Mouse (Mus musculus): ENCODE measurements around the gene Spindoc. TPM values are rescaled to one million over a fixed set of nuclear protein-coding genes. Genes with fewer than 3 reads are reported as not detected.

The Spindoc gene
- polyA plus RNA-seq (2016; fragmentation: Nextera tagmentation; extraction: Ambion mirVana) = 47.0 and 48.5 TPM in 2 replicates

- H3K9me3 ChIP-seq (replicated peaks) = no peaks in the 10 kb centered on the region
- peaks cover 28% of the 10 kb centered on the region for H3K4me1 ChIP-seq
- peaks cover 26% of the 10 kb centered on the region for H3K36me3 ChIP-seq
- H3K27ac ChIP-seq = peak within 1 kb of the TSS; percentile 98
- no peaks in the 10 kb centered on the region for H3K27me3 ChIP-seq (ENCODE audit: low read depth, poor library complexity, severe bottlenecking)
- peak; percentile 99 for DNase-seq (ENCODE audit: low spot score)
- WGBS = 4% methylated on average over 51 of the region's 52 CpGs
- peak within 1 kb of the TSS; percentile 71 for H3K4me3 ChIP-seq
Measured at GRCm38 (mm10) chr19:7382903-7383865, at the start of gene Spindoc. Gene Spindoc, minus strand, starts transcription at chr19:7382994.

GRCm38 (mm10) chr19:7425398-7425775, 42.6 kb upstream of the Spindoc start:
- no peak for DNase-seq (ENCODE audit: low spot score)
- Histone ChIP-seq H3K27me3 (ENCODE audit: low read depth, poor library complexity, severe bottlenecking) (peaks cover 9% of the 10 kb centered on the region; the same call in 1 of the 2 replicates), H3K4me3 (no peak overlapping the region), H3K4me1 (peaks cover 39% of the 10 kb centered on the region), H3K27ac (no peak overlapping the region), H3K9me3 (replicated peaks) (no peaks in the 10 kb centered on the region), H3K36me3 (peaks cover 97% of the 10 kb centered on the region)
- 71% methylated on average over 3 of the region's 3 CpGs for WGBS

- peaks cover 45% of the 10 kb centered on the region for H3K4me1 ChIP-seq
- no peak overlapping the region for H3K27ac ChIP-seq
- WGBS = 72% methylated on average over 8 of the region's 8 CpGs
- DNase-seq (ENCODE audit: low spot score) = no peak
- no peaks in the 10 kb centered on the region for H3K9me3 ChIP-seq (replicated peaks)
- H3K36me3 ChIP-seq = peaks cover 99% of the 10 kb centered on the region
- no peak overlapping the region for H3K4me3 ChIP-seq
- H3K27me3 ChIP-seq (ENCODE audit: low read depth, poor library complexity, severe bottlenecking) = peaks cover 9% of the 10 kb centered on the region; the same call in 1 of the 2 replicates
Measured at GRCm38 (mm10) chr19:7424590-7425397, 42.0 kb upstream of the Spindoc start.

- WGBS = 69% methylated on average over 7 of the region's 7 CpGs
- DNase-seq (ENCODE audit: low spot score) = no peak
- H3K36me3 ChIP-seq = peaks cover 94% of the 10 kb centered on the region
- no peak overlapping the region for H3K4me3 ChIP-seq
- H3K27me3 ChIP-seq (ENCODE audit: low read depth, poor library complexity, severe bottlenecking) = peaks cover 9% of the 10 kb centered on the region; the same call in 1 of the 2 replicates
- H3K9me3 ChIP-seq (replicated peaks) = no peaks in the 10 kb centered on the region
- H3K4me1 ChIP-seq = peaks cover 52% of the 10 kb centered on the region
- H3K27ac ChIP-seq = no peak overlapping the region
Measured at GRCm38 (mm10) chr19:7424131-7424530, 41.3 kb upstream of the Spindoc start.

- no peaks in the 10 kb centered on the region for H3K9me3 ChIP-seq (replicated peaks)
- peak overlapping the region; percentile 57; the same call in 1 of the 2 replicates for H3K27ac ChIP-seq
- H3K36me3 ChIP-seq = peaks cover 89% of the 10 kb centered on the region
- peaks cover 57% of the 10 kb centered on the region for H3K4me1 ChIP-seq
- 27% methylated on average over 16 of the region's 16 CpGs for WGBS
- peak overlapping the region; percentile 38 for H3K4me3 ChIP-seq
- H3K27me3 ChIP-seq (ENCODE audit: low read depth, poor library complexity, severe bottlenecking) = peaks cover 9% of the 10 kb centered on the region; the same call in 1 of the 2 replicates
- no peak for DNase-seq (ENCODE audit: low spot score)
Measured at GRCm38 (mm10) chr19:7423656-7424030, 40.8 kb upstream of the Spindoc start.

GRCm38 (mm10) chr19:7423028-7423655, 40.3 kb upstream of the Spindoc start:
- Histone ChIP-seq H3K9me3 (replicated peaks) (no peaks in the 10 kb centered on the region), H3K27ac (peak overlapping the region; percentile 57), H3K27me3 (ENCODE audit: low read depth, poor library complexity, severe bottlenecking) (peaks cover 9% of the 10 kb centered on the region; the same call in 1 of the 2 replicates), H3K36me3 (peaks cover 84% of the 10 kb centered on the region), H3K4me1 (peaks cover 57% of the 10 kb centered on the region), H3K4me3 (peak overlapping the region; percentile 38)
- 17% methylated on average over 51 of the region's 51 CpGs for WGBS
- DNase-seq (ENCODE audit: low spot score) = peak; percentile 69

GRCm38 (mm10) chr19:7422656-7423027, 39.8 kb upstream of the Spindoc start:
- H3K27me3 ChIP-seq (ENCODE audit: low read depth, poor library complexity, severe bottlenecking) = peaks cover 9% of the 10 kb centered on the region; the same call in 1 of the 2 replicates
- peaks cover 79% of the 10 kb centered on the region for H3K36me3 ChIP-seq
- H3K27ac ChIP-seq = peak overlapping the region; percentile 57
- DNase-seq (ENCODE audit: low spot score) = no peak
- no peaks in the 10 kb centered on the region for H3K9me3 ChIP-seq (replicated peaks)
- H3K4me1 ChIP-seq = peaks cover 57% of the 10 kb centered on the region
- 9% methylated on average over 35 of the region's 35 CpGs for WGBS
- peak overlapping the region; percentile 38 for H3K4me3 ChIP-seq

GRCm38 (mm10) chr19:7421602-7422591, 39.1 kb upstream of the Spindoc start:
- Histone ChIP-seq H3K4me1 (peaks cover 59% of the 10 kb centered on the region), H3K27ac (peak overlapping the region; percentile 57), H3K27me3 (ENCODE audit: low read depth, poor library complexity, severe bottlenecking) (peaks cover 9% of the 10 kb centered on the region; the same call in 1 of the 2 replicates), H3K4me3 (peak overlapping the region; percentile 38), H3K9me3 (replicated peaks) (no peaks in the 10 kb centered on the region), H3K36me3 (peaks cover 73% of the 10 kb centered on the region)
- DNase-seq (ENCODE audit: low spot score) = peak; percentile 82
- WGBS = 8% methylated on average over 48 of the region's 48 CpGs

- H3K9me3 ChIP-seq (replicated peaks) = no peaks in the 10 kb centered on the region
- H3K36me3 ChIP-seq = peaks cover 67% of the 10 kb centered on the region
- DNase-seq (ENCODE audit: low spot score) = peak; percentile 43
- peaks cover 9% of the 10 kb centered on the region; the same call in 1 of the 2 replicates for H3K27me3 ChIP-seq (ENCODE audit: low read depth, poor library complexity, severe bottlenecking)
- peaks cover 67% of the 10 kb centered on the region for H3K4me1 ChIP-seq
- WGBS = 51% methylated on average over 27 of the region's 27 CpGs
- peak overlapping the region; percentile 38 for H3K4me3 ChIP-seq
- H3K27ac ChIP-seq = peak overlapping the region; percentile 57; the same call in 1 of the 2 replicates
Measured at GRCm38 (mm10) chr19:7420841-7421601, 38.2 kb upstream of the Spindoc start.

GRCm38 (mm10) chr19:7420108-7420507, 37.3 kb upstream of the Spindoc start:
- H3K4me3 ChIP-seq = peak overlapping the region; percentile 93
- DNase-seq (ENCODE audit: low spot score) = no peak
- peaks cover 59% of the 10 kb centered on the region for H3K36me3 ChIP-seq
- H3K27me3 ChIP-seq (ENCODE audit: low read depth, poor library complexity, severe bottlenecking) = peaks cover 9% of the 10 kb centered on the region; the same call in 1 of the 2 replicates
- H3K9me3 ChIP-seq (replicated peaks) = no peaks in the 10 kb centered on the region
- 72% methylated on average over 12 of the region's 12 CpGs for WGBS
- H3K27ac ChIP-seq = no peak overlapping the region
- H3K4me1 ChIP-seq = peaks cover 72% of the 10 kb centered on the region

- Histone ChIP-seq H3K36me3 (peaks cover 49% of the 10 kb centered on the region), H3K27me3 (ENCODE audit: low read depth, poor library complexity, severe bottlenecking) (peaks cover 9% of the 10 kb centered on the region; the same call in 1 of the 2 replicates), H3K4me3 (peak overlapping the region; percentile 93), H3K4me1 (peaks cover 70% of the 10 kb centered on the region), H3K9me3 (replicated peaks) (no peaks in the 10 kb centered on the region), H3K27ac (peak overlapping the region; percentile 99; the same call in 1 of the 2 replicates)
- no peak for DNase-seq (ENCODE audit: low spot score)
- 41% methylated on average over 6 of the region's 6 CpGs for WGBS
Measured at GRCm38 (mm10) chr19:7419134-7419533, 36.3 kb upstream of the Spindoc start.
